In the genomic region with DNA sequence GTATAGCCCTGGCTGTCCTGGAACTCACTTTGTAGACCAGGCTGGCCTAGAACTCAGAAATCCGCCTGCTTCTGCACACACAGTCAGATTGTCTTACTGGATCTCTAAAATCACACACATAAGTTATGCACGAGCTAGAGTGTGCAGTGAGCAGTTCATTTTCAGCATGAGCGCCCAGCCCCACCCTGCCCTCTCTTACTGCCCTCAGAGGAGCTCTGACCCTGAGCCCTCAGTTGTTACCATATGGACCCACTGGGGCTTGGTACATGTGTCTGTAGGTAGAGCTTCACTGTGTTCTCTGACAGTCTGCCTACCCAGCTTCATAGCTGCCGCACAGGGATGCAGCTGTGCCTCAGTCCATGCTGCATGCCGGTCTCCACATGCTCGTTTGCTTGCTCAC, we compare ENCODE assay signal across 26 mouse cellular contexts. TPM values are rescaled to one million over a fixed set of nuclear protein-coding genes. Genes with fewer than 3 reads are reported as not detected.
DNase-seq lines count a peak whose midpoint lies in the region; ATAC-seq lines count a peak whose summit lies in the region.
"Had no signal": no experiment of that assay in that cellular context is flagged by ENCODE, and none has a peak within 500 bp of the region (broad histone marks: within the 10 kb centered on the region; RNA-seq: fewer than 3 reads in every experiment).

No protein-coding gene starts in this region.

- H3K4me3 ChIP-seq in heart, embryonic 13.5 days = no peak overlapping the region
- no peak overlapping the region for H3K4me3 ChIP-seq in heart, embryonic 10.5 days
- no peak overlapping the region for H3K4me3 ChIP-seq in kidney, embryonic 14.5 days (ENCODE audit: low read length)
- H3K4me3 ChIP-seq in midbrain, embryonic 13.5 days (replicated peaks) = no peak overlapping the region
- H3K4me3 ChIP-seq in midbrain, embryonic 10.5 days = no peak overlapping the region
- H3K4me3 ChIP-seq: embryonic facial prominence, embryonic 12.5 days; forebrain, embryonic 10.5 days; liver, embryonic 12.5 days had no signal

- H3K9me3 ChIP-seq in heart, embryonic 13.5 days = no peaks in the 10 kb centered on the region
- no peaks in the 10 kb centered on the region for H3K9me3 ChIP-seq in heart, embryonic 10.5 days
- no peaks in the 10 kb centered on the region for H3K9me3 ChIP-seq in kidney, embryonic 14.5 days (ENCODE audit: control insufficient read depth, low read length)
- H3K9me3 ChIP-seq in midbrain, embryonic 13.5 days = no peaks in the 10 kb centered on the region
- no peaks in the 10 kb centered on the region for H3K9me3 ChIP-seq in midbrain, embryonic 10.5 days (replicated peaks)
- H3K9me3 ChIP-seq: embryonic facial prominence, embryonic 12.5 days; forebrain, embryonic 10.5 days; liver, embryonic 12.5 days had no signal

- no peaks in the 10 kb centered on the region for H3K27me3 ChIP-seq in heart, embryonic 13.5 days (replicated peaks)
- no peaks in the 10 kb centered on the region for H3K27me3 ChIP-seq in heart, embryonic 10.5 days (ENCODE audit: insufficient read depth, poor library complexity, severe bottlenecking)
- no peaks in the 10 kb centered on the region for H3K27me3 ChIP-seq in kidney, embryonic 14.5 days (ENCODE audit: control insufficient read depth, insufficient read depth, low read length)
- H3K27me3 ChIP-seq in midbrain, embryonic 13.5 days = no peaks in the 10 kb centered on the region
- no peaks in the 10 kb centered on the region for H3K27me3 ChIP-seq in midbrain, embryonic 10.5 days (ENCODE audit: low read depth, poor library complexity, severe bottlenecking)
- H3K27me3 ChIP-seq: embryonic facial prominence, embryonic 12.5 days; liver, embryonic 12.5 days had no signal

- H3K4me2 ChIP-seq in heart, embryonic 13.5 days = no peak overlapping the region
- no peak overlapping the region for H3K4me2 ChIP-seq in kidney, embryonic 14.5 days (replicated peaks; ENCODE audit: low read depth, low read length)
- no peak overlapping the region for H3K4me2 ChIP-seq in midbrain, embryonic 13.5 days (replicated peaks)
- H3K4me2 ChIP-seq: embryonic facial prominence, embryonic 12.5 days; liver, embryonic 12.5 days had no signal

- WGBS in heart, embryonic 13.5 days = 79% methylated on average over 6 of the region's 6 CpGs
- WGBS in heart, embryonic 10.5 days = 82% methylated on average over 6 of the region's 6 CpGs
- WGBS in kidney, embryonic 14.5 days = 55% methylated on average over 6 of the region's 6 CpGs
- 49% methylated on average over 6 of the region's 6 CpGs for WGBS in midbrain, embryonic 13.5 days
- 67% methylated on average over 6 of the region's 6 CpGs for WGBS in midbrain, embryonic 10.5 days

- no peak overlapping the region for H3K27ac ChIP-seq in heart, embryonic 13.5 days (replicated peaks)
- no peak overlapping the region for H3K27ac ChIP-seq in heart, embryonic 10.5 days
- H3K27ac ChIP-seq in kidney, embryonic 14.5 days (ENCODE audit: low read depth, low read length) = no peak overlapping the region
- no peak overlapping the region for H3K27ac ChIP-seq in midbrain, embryonic 13.5 days
- no peak overlapping the region for H3K27ac ChIP-seq in midbrain, embryonic 10.5 days (replicated peaks)
- H3K27ac ChIP-seq: embryonic facial prominence, embryonic 12.5 days; forebrain, embryonic 10.5 days; liver, embryonic 12.5 days had no signal

- 0 out of 2 replicates have a peak overlapping the region, but pooled peaks have one; percentile 14 for H3K9ac ChIP-seq in heart, embryonic 13.5 days
- no peak overlapping the region for H3K9ac ChIP-seq in kidney, embryonic 14.5 days (ENCODE audit: low read depth, low read length)
- H3K9ac ChIP-seq in midbrain, embryonic 13.5 days (replicated peaks) = no peak overlapping the region
- H3K9ac ChIP-seq: embryonic facial prominence, embryonic 12.5 days; liver, embryonic 12.5 days; liver, postnatal 0 days had no signal

- DNase-seq in heart, embryonic 10.5 days (ENCODE audit: low spot score) = no peak
- DNase-seq in kidney, adult 8-10 months = no peak
- no peak for DNase-seq in midbrain, embryonic 10.5 days (ENCODE audit: low spot score)
- DNase-seq in testis, postnatal 10 days (ENCODE audit: low spot score) = no peak
- DNase-seq: adrenal gland, postnatal 14 days; cerebellum, adult 11 months; embryo, embryonic 11 days; gastrocnemius, postnatal 14 days; heart, postnatal 4 days; kidney, adult 2 months; kidney, postnatal 36 days; layer of hippocampus, postnatal 36 days; left cerebral cortex, postnatal 4 days; liver, postnatal 0 days; lung, postnatal 36 days; midbrain, embryonic 14.5 days; thymus, adult 18-20 months; thymus, postnatal 25 days had no signal

- peaks cover 50% of the 10 kb centered on the region for H3K4me1 ChIP-seq in heart, embryonic 13.5 days
- H3K4me1 ChIP-seq in heart, embryonic 10.5 days = peaks cover 40% of the 10 kb centered on the region
- H3K4me1 ChIP-seq in kidney, embryonic 14.5 days (ENCODE audit: control insufficient read depth, insufficient read depth, low read length) = peaks cover 15% of the 10 kb centered on the region
- peaks cover 59% of the 10 kb centered on the region for H3K4me1 ChIP-seq in midbrain, embryonic 13.5 days (replicated peaks)
- H3K4me1 ChIP-seq in midbrain, embryonic 10.5 days = peaks cover 43% of the 10 kb centered on the region

- H3K36me3 ChIP-seq in heart, embryonic 13.5 days = no peaks in the 10 kb centered on the region
- peaks cover 3% of the 10 kb centered on the region; the same call in 1 of the 2 replicates for H3K36me3 ChIP-seq in heart, embryonic 10.5 days
- no peaks in the 10 kb centered on the region for H3K36me3 ChIP-seq in kidney, embryonic 14.5 days (ENCODE audit: control insufficient read depth, insufficient read depth, low read length)
- no peaks in the 10 kb centered on the region for H3K36me3 ChIP-seq in midbrain, embryonic 13.5 days
- H3K36me3 ChIP-seq in midbrain, embryonic 10.5 days = no peaks in the 10 kb centered on the region
- H3K36me3 ChIP-seq: embryonic facial prominence, embryonic 12.5 days; forebrain, embryonic 10.5 days had no signal

- no peak for ATAC-seq in heart, embryonic 13.5 days (ENCODE audit: extremely low read depth, insufficient number of reproducible peaks, low FRiP score, low TSS enrichment)
- peak; percentile 59; the same call in 1 of the 2 replicates for ATAC-seq in kidney, embryonic 14.5 days (ENCODE audit: low FRiP score, low TSS enrichment)
- peak; percentile 34; the same call in 1 of the 2 replicates for ATAC-seq in midbrain, embryonic 13.5 days
- ATAC-seq in neutrophil, adult 5-6 weeks (ENCODE audit: extremely low read depth, insufficient number of reproducible peaks, low FRiP score, poor library complexity, severe bottlenecking) = 0 out of 2 replicates have a peak, but pooled peaks have one; percentile 10
- ATAC-seq: CD4-positive, CD25-positive, alpha-beta regulatory T cell, adult 4 months; liver, embryonic 12.5 days; liver, postnatal 0 days had no signal

RNA-seq across cellular contexts. Expression of a gene that starts 15.4 kb away (rescaled TPM):
- 6.3 and 6.8 TPM in 2 replicates for polyA plus RNA-seq in heart, embryonic 13.5 days (2015; fragmentation: Nextera tagmentation; extraction: Ambion mirVana)
- 9.0 and 10.0 TPM in 2 replicates for polyA plus RNA-seq in heart, embryonic 10.5 days (2016; fragmentation: Nextera tagmentation; extraction: Ambion mirVana)
- 9.7 and 12.1 TPM in 2 replicates for polyA plus RNA-seq in kidney, embryonic 14.5 days (2014; fragmentation: Nextera tagmentation; extraction: Ambion mirVana)
- 16.8 and 16.9 TPM in 2 replicates for polyA plus RNA-seq in midbrain, embryonic 13.5 days (2015; fragmentation: Nextera tagmentation; extraction: Ambion mirVana)
- 9.9 TPM in 2 replicates for polyA plus RNA-seq in midbrain, embryonic 10.5 days (2016; fragmentation: Nextera tagmentation; extraction: Ambion mirVana)
- 78.6 and 91.4 TPM in 2 replicates for total RNA-seq in neutrophil, adult 5-6 weeks (2017)
